Mouse (Mus musculus): Measurements from ENCODE around the gene Ormdl2. TPM values are rescaled to one million over a fixed set of nuclear protein-coding genes. Genes with fewer than 3 reads are reported as not detected.

Gene Ormdl2
- total RNA-seq, 1 experiment from 2014 or later: 61.1 TPM

DNA sequence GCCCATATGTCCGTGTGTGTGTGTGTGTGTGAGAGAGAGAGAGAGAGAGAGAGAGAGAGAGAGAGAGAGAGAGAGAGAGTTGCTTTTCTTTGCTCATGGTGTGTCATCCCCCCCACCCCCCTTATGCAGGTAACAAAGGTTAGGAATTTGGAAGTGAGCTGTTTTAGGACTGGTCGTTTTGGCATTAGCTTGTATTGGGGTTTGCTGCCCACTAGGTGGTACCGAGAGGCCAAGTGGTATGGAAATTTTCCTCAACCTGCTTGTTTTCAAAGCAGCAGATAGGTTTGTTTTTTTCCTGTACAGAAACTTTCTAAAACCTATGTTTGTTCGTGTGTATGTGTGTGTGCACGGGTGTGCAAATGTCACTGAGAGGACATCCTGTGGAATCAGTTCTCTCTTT, 47.8 kb downstream of the Ormdl2 start:
- peak; percentile 53 to 70; a peak in 3 of 4 replicates for ATAC-seq (replicated peaks in 1 of 2; ENCODE audit: insufficient read depth in 1 of 2, low FRiP score in 2 of 2, low TSS enrichment in 1 of 2, low read depth in 1 of 2, poor library complexity in 2 of 2, severe bottlenecking in 2 of 2)

- no peak; a peak in 1 of 4 replicates for ATAC-seq (replicated peaks in 1 of 2; ENCODE audit: insufficient read depth in 1 of 2, low FRiP score in 2 of 2, low TSS enrichment in 1 of 2, low read depth in 1 of 2, poor library complexity in 2 of 2, severe bottlenecking in 2 of 2)
Observed at GRCm38 (mm10) chr10:128772895-128773294, 48.5 kb downstream of the Ormdl2 start.

Other genes starting within 250 kb of the Ormdl2 start
- gene Erbb3, start 232.0 kb downstream of the Ormdl2 start, total RNA-seq (2017): 0.99 and 1.8 TPM in 2 replicates
- 1,013 and 1,172 TPM in 2 replicates for gene Rps26, start 194.9 kb downstream of the Ormdl2 start, total RNA-seq (2017)
- gene Ikzf4, start 175.7 kb downstream of the Ormdl2 start, total RNA-seq (2017): 0.06 and 0.50 TPM in 2 replicates
- gene Suox, start 147.6 kb downstream of the Ormdl2 start, total RNA-seq (2017): 7.7 and 8.0 TPM in 2 replicates
- gene Rab5b, start 125.4 kb downstream of the Ormdl2 start, total RNA-seq (2017): 36.4 and 51.5 TPM in 2 replicates
- gene Pmel, start 117.5 kb downstream of the Ormdl2 start, total RNA-seq (2017): 1.2 and 1.8 TPM in 2 replicates
- gene Cdk2, start 116.6 kb downstream of the Ormdl2 start, total RNA-seq (2017): 72.5 and 89.6 TPM in 2 replicates
- gene Dgka, start 76.8 kb downstream of the Ormdl2 start, total RNA-seq (2017): 15.4 and 17.8 TPM in 2 replicates
- gene Pym1, start 73.8 kb downstream of the Ormdl2 start, total RNA-seq (2017): 29.2 and 57.2 TPM in 2 replicates
- 1.0 TPM in 1 of 2 replicates, not detected in the other for gene Mmp19, start 30.7 kb downstream of the Ormdl2 start, total RNA-seq (2017)
- 34.6 and 48.0 TPM in 2 replicates for gene Dnajc14, start 17.6 kb downstream of the Ormdl2 start, total RNA-seq (2017)
- gene Tmem198b, start 17.3 kb downstream of the Ormdl2 start, total RNA-seq (2017): 4.9 and 6.8 TPM in 2 replicates
- 200 and 239 TPM in 2 replicates for gene Sarnp, start 4.3 kb downstream of the Ormdl2 start, total RNA-seq (2017)
- gene Gdf11, start 70.1 kb upstream of the Ormdl2 start, total RNA-seq (2017): 1.8 and 2.7 TPM in 2 replicates
- 54.5 and 113 TPM in 2 replicates for gene Cd63, start 79.3 kb upstream of the Ormdl2 start, total RNA-seq (2017)
- 1.3 and 5.1 TPM in 2 replicates for gene Rdh5, start 101.2 kb upstream of the Ormdl2 start, total RNA-seq (2017)
- 52.2 and 102 TPM in 2 replicates for gene Bloc1s1, start 102.4 kb upstream of the Ormdl2 start, total RNA-seq (2017)
- gene Itga7, start 112.2 kb upstream of the Ormdl2 start, total RNA-seq (2017): not detected in 2 replicates
- gene Mettl7b, start 139.3 kb upstream of the Ormdl2 start, total RNA-seq (2017): not detected in 2 replicates
- gene Olfr9, start 167.8 kb upstream of the Ormdl2 start, total RNA-seq (2017): not detected in 2 replicates
- gene Olfr763, start 189.1 kb upstream of the Ormdl2 start, total RNA-seq (2017): not detected in 2 replicates
- not detected in 2 replicates for gene Olfr764-ps1, start 218.3 kb upstream of the Ormdl2 start, total RNA-seq (2017)
- not detected in 2 replicates for gene Olfr765, start 228.4 kb upstream of the Ormdl2 start, total RNA-seq (2017)
- not detected in 2 replicates for gene Olfr766-ps1, start 247.3 kb upstream of the Ormdl2 start, total RNA-seq (2017)

Measured in hematopoietic stem cell, adult 5-6 weeks (primary cell).